Mouse (Mus musculus) embryonic fibroblast, embryonic 13.5 days (primary cell): ENCODE results near the gene Krt80.

ENCODE experiments used
- CTCF ChIP-seq: IDR thresholded peaks from 2 replicates; pipeline ENCODE4 v1.5.1; 2011; ENCODE audit warnings: mild to moderate bottlenecking, control low read depth, low read length, moderate library complexity, borderline replicate concordance; ENCODE audit not compliant: insufficient read depth
- POLR2A ChIP-seq: IDR thresholded peaks from 2 replicates; pipeline ENCODE4 v1.6.1; 2011; ENCODE audit warnings: low read depth, mild to moderate bottlenecking, control low read depth, low read length, moderate library complexity

- no peak for TF ChIP-seq POLR2A
- no peak for TF ChIP-seq CTCF
Observed at GRCm38 (mm10) chr15:101412188-101412587, 42.2 kb upstream of the Krt80 start.
